Mouse (Mus musculus) thymus, postnatal 0 days (tissue): Measurements from ENCODE around the gene Gm3233. TPM values are rescaled to one million over a fixed set of nuclear protein-coding genes. Genes with fewer than 3 reads are reported as not detected.
"Not testable (repeated sequence)": the region's sequence is repeated elsewhere in the genome, so short reads cannot be mapped to it uniquely, and the experiment has no call there.

Experiments
- DNase-seq: peaks from one replicate; pipeline ENCODE4 v3.0.0-alpha.2; 2015; ENCODE audit warnings: low spot score
- polyA plus RNA-seq: library from polyadenylated mRNA; unstranded; fragments of >200 nt; fragmentation: Nextera tagmentation; extraction: Ambion mirVana; gene quantifications from 2 replicates; pipeline ENCODE4 v1.2.1, GENCODE M21; 2015

Gm3233 gene
- polyA plus RNA-seq, 1 experiment from 2014 or later = not detected

DNA sequence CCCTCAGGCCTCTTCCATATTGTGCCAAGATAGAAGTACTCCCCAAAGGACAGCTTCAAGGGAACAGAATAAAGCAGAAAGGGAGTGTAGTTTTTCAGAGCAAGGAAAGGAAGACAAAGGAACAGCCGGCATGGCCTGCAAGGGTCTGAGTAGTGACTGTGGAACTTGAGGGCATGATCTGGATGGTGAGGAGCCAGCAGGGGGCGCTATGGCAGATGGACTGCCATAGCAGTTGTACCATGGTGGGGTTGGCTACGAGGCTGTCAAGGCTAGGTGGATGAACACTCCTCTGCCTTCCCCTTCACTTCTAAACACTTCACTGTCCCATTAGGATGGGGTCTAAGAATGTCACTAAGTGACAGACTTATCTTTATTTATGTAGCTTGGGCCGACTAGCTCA, 30.2 kb downstream of the Gm3233 start:
- DNase-seq = no peak

DNA sequence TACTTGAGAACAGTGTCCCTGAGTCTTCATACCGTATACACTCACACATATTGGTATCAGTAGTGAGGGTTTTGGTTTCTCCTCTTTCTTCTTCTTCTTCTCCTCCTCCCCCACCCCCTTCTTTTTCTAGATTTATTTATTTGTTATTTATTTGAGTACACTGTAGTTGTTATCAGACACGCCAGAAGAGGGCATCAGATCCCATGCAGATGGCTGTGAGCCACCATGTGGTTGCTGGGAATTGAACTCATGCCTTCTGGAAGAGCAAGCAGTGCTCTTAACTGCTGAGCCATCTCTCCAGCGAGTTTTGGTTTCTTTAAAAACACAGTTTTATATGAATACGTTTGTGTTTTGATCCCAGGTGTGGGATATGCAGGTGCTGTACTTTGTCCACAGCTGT, 31.2 kb downstream of the Gm3233 start:
- DNase-seq = no peak

DNA sequence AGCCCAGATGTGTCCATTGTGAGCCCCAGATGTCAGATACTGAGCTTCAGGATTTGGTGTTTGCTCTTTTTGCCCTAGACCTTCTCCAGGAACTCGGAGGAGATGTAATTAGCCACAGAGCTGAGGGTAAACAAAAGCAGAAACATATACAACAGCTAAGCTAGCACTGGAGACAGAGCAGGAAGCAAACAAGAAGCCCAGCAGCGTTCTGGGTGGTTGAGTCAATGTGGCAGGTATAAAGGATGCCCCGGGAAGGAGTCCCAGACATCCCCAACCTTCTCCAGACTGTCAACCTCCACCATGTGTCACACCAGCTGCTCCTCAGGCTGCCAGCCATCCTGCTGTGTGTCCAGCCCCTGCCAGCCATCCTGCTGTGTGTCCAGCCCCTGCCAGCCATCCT, 33.3 kb downstream of the Gm3233 start, which contains the start of gene Gm10100:
TSS of gene Gm10100 (plus strand) at position 301 of the 400 bp plus-strand sequence.
- no peak for DNase-seq

DNA sequence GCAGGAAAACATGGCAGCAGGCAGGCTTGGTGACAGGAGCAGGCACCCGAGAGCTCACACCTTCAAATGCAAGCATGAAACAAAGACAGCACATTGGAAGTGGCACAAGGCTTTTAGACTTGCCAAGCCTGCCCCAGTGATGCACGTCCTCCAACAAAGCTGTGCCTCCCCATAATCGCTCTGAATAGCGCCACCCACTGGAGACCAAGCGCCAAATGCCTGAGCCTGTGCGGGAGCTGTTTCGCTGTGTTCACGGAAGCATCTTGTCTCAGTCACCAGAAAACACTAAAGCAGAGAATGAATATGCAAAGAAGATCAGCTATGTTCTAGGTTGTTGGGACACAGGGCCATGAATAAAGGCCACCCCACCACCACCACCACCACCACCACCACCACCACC, 34.6 kb downstream of the Gm3233 start:
- DNase-seq = no peak

DNA sequence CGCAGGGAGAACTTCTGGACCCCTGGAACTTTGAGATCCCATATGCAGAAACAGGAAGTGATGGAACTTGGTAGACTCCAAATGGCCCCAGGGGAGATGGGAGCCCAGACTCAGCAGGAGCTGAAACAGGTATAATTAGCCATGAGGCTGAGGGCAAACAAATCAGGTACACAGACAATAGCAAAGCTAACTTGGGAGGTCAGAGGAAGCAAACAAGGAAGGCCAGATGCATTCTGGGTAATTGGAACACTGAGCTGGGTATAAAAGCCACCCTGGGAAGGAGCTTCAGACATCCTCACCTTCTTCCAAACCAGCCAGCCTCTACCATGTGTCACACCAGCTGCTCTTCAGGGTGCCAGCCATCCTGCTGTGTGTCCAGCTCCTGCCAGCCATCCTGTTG, 39.2 kb downstream of the Gm3233 start, which contains the start of gene Krtap12-1:
TSS of gene Krtap12-1 (plus strand) at position 301 of the 400 bp plus-strand sequence.
- not testable (repeated sequence) for DNase-seq

DNA sequence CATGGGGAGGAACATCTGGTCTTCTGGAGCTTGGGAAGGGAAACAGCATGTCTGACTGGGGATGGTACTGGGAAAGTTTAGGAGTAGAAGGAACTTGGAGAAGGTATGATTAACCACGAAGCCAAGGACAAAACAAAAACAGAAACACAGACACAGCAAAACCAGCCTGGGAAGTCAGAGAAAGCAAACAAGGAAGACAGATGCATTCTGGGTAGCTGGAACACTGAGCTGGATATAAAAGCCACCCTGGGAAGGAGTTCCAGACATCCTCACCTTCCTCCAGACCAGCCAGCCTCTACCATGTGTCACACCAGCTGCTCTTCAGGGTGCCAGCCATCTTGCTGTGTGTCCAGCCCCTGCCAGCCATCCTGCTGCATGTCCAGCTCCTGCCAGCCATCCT, 44.0 kb downstream of the Gm3233 start, which contains the start of gene Gm10142:
TSS of gene Gm10142 (plus strand) at position 301 of the 400 bp plus-strand sequence.
- no peak for DNase-seq

DNA sequence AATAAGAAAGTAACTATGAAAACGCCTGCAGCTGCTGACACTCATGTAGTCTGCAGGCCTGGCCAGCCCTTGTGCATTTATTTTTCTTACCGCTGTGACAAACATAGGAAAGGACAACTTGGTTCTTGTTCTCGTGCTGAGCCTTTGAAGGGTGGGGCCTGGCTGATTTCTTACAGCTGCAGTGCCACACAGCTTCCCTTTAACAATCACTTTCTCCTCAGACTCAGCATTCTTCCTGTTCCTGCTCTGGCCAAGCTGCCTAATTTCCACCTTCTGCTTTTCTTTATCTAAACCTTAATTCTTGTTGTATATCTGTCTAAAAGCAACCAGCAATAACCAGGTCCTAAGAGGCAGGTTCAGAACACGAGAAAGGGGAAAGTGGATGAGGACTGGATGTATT, 45.7 kb downstream of the Gm3233 start:
- no peak for DNase-seq

DNA sequence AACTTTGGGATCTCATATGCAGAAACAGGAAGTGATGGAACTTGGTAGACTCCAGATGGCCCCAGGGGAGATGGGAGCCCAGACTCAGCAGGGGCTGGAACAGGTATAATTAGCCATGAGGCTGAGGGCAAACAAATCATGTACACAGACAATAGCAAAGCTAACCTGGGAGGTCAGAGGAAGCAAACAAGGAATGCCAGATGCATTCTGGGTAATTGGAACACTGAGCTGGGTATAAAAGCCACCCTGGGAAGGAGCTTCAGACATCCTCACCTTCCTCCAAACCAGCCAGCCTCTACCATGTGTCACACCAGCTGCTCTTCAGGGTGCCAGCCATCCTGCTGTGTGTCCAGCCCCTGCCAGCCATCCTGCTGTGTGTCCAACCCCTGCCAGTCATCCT, 48.3 kb downstream of the Gm3233 start, which contains the start of gene Gm10024:
TSS of gene Gm10024 (plus strand) at position 301 of the 400 bp plus-strand sequence.
- DNase-seq = not testable (repeated sequence)

DNA sequence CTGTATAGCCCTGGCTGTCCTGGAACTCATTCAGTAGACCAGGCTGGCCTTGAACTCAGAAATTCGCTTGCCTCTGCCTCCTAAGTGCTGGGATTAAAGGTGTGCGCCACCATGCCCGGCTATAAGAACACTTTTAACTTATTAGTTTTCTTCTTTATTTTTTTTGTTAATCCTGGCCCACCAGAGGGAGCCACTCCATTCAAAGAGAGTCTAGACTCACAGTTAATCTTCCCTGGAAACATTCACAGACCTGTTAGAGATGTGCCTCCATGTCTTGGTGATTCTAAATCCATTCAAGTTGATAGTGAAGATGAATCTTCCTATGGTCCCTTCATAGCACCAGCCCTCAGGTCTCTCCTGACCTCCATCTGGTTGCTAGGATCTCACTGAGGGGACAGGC, 49.7 kb downstream of the Gm3233 start:
- no peak for DNase-seq

Other genes starting within 250 kb of the Gm3233 start
- 47.5 and 51.5 TPM in 2 replicates for gene Fam207a, start 243.9 kb downstream of the Gm3233 start, polyA plus RNA-seq
- 121 and 126 TPM in 2 replicates for gene Itgb2, start 229.4 kb downstream of the Gm3233 start, polyA plus RNA-seq
- 79.8 and 85.6 TPM in 2 replicates for gene Pttg1ip, start 178.0 kb downstream of the Gm3233 start, polyA plus RNA-seq
- gene Sumo3, start 153.6 kb downstream of the Gm3233 start, polyA plus RNA-seq = 251 and 259 TPM in 2 replicates
- gene Gm49325, start 153.5 kb downstream of the Gm3233 start, polyA plus RNA-seq = 9.2 and 23.4 TPM in 2 replicates
- gene Ube2g2, start 137.4 kb downstream of the Gm3233 start, polyA plus RNA-seq = 67.9 and 69.8 TPM in 2 replicates
- gene Tspear, start 73.1 kb downstream of the Gm3233 start, polyA plus RNA-seq = 0.77 and 0.84 TPM in 2 replicates
- gene Gm19402, start 68.9 kb downstream of the Gm3233 start, polyA plus RNA-seq = not detected in 2 replicates
- gene Gm9508, start 62.4 kb downstream of the Gm3233 start, polyA plus RNA-seq = not detected in 2 replicates
- gene Gm10272, start 53.1 kb downstream of the Gm3233 start, polyA plus RNA-seq = not detected in 2 replicates
- gene Gm10024, start 48.2 kb downstream of the Gm3233 start, polyA plus RNA-seq = not detected in 2 replicates
- not detected in 2 replicates for gene Gm10142, start 43.9 kb downstream of the Gm3233 start, polyA plus RNA-seq
- not detected in 2 replicates for gene Krtap12-1, start 39.1 kb downstream of the Gm3233 start, polyA plus RNA-seq
- not detected in 2 replicates for gene Gm10100, start 33.2 kb downstream of the Gm3233 start, polyA plus RNA-seq
- gene Gm18596, start 17.0 kb downstream of the Gm3233 start, polyA plus RNA-seq = not detected in 2 replicates
- gene Gm9736, start 8.3 kb downstream of the Gm3233 start, polyA plus RNA-seq = not detected in 2 replicates
- not detected in 2 replicates for gene Gm3238, start 11.6 kb upstream of the Gm3233 start, polyA plus RNA-seq
- gene Gm7138, start 17.3 kb upstream of the Gm3233 start, polyA plus RNA-seq = not detected in 2 replicates
- gene Gm3250, start 22.9 kb upstream of the Gm3233 start, polyA plus RNA-seq = not detected in 2 replicates
- gene Gm7137, start 28.5 kb upstream of the Gm3233 start, polyA plus RNA-seq = not detected in 2 replicates
- not detected in 2 replicates for gene Gm9639, start 35.4 kb upstream of the Gm3233 start, polyA plus RNA-seq
- gene Gm19668, start 39.5 kb upstream of the Gm3233 start, polyA plus RNA-seq = not detected in 2 replicates
- gene Gm9507, start 52.2 kb upstream of the Gm3233 start, polyA plus RNA-seq = not detected in 2 replicates
- not detected in 2 replicates for gene Gm2696, start 55.0 kb upstream of the Gm3233 start, polyA plus RNA-seq
- gene Krtap10-4, start 67.4 kb upstream of the Gm3233 start, polyA plus RNA-seq = not detected in 2 replicates
- gene Krtap10-10, start 76.3 kb upstream of the Gm3233 start, polyA plus RNA-seq = not detected in 2 replicates
- gene Gm36176, start 87.1 kb upstream of the Gm3233 start, polyA plus RNA-seq = not detected in 2 replicates
- gene Gm10318, start 93.2 kb upstream of the Gm3233 start, polyA plus RNA-seq = not detected in 2 replicates
- gene Gm3285, start 102.3 kb upstream of the Gm3233 start, polyA plus RNA-seq = not detected in 2 replicates
- 1.2 TPM in 2 replicates for gene Lrrc3, start 142.9 kb upstream of the Gm3233 start, polyA plus RNA-seq
- 18.1 and 21.8 TPM in 2 replicates for gene Trpm2, start 210.9 kb upstream of the Gm3233 start, polyA plus RNA-seq
- 20.9 and 21.0 TPM in 2 replicates for gene 1810043G02Rik, start 218.8 kb upstream of the Gm3233 start, polyA plus RNA-seq